Mouse (Mus musculus) adrenal gland, adult 2 months (tissue): Measurements from ENCODE around the gene Tor1aip2. TPM values are rescaled to one million over a fixed set of nuclear protein-coding genes. Genes with fewer than 3 reads are reported as not detected.

Experiments
- DNase-seq: peaks from one replicate; pipeline ENCODE4 v3.0.0; 2021
- polyA plus RNA-seq: library from polyadenylated mRNA; depleted of rRNA; stranded (reverse); fragments of >200 nt; gene quantifications from 2 replicates; pipeline ENCODE4 v1.2.3, GENCODE M21; 2012
- total RNA-seq, 2 experiments: library from RNA; stranded (reverse); gene quantifications; 2 replicates each; pipeline ENCODE4 v1.2.3; 2021

Tor1aip2 gene
- total and polyA plus RNA-seq, 3 experiments: 52.6 to 163 (median 98.7) TPM

GRCm38 (mm10) chr1:156041451-156042241 lies 6.4 kb downstream of the Tor1aip2 start:
- DNase-seq: peak; percentile 21

- no peak for DNase-seq
Measured at GRCm38 (mm10) chr1:156042481-156042880, 7.3 kb downstream of the Tor1aip2 start.

GRCm38 (mm10) chr1:156043027-156043426 lies 7.8 kb downstream of the Tor1aip2 start:
- DNase-seq: peak; percentile 60

- no peak for DNase-seq
Measured at GRCm38 (mm10) chr1:156044211-156044611, 9.0 kb downstream of the Tor1aip2 start.

- no peak for DNase-seq
Measured at GRCm38 (mm10) chr1:156046688-156047087, 11.5 kb downstream of the Tor1aip2 start.

GRCm38 (mm10) chr1:156058207-156058606 lies 23.0 kb downstream of the Tor1aip2 start:
- no peak for DNase-seq

- no peak for DNase-seq
Measured at GRCm38 (mm10) chr1:156062193-156062592, 27.0 kb downstream of the Tor1aip2 start.

GRCm38 (mm10) chr1:156066133-156066532 lies 30.9 kb downstream of the Tor1aip2 start:
- peak; percentile 56 for DNase-seq

- peak; percentile 18 for DNase-seq
Measured at GRCm38 (mm10) chr1:156070106-156070505, 34.9 kb downstream of the Tor1aip2 start.

- DNase-seq: no peak
Measured at GRCm38 (mm10) chr1:156073169-156073821, 38.1 kb downstream of the Tor1aip2 start.

GRCm38 (mm10) chr1:156074575-156074974 lies 39.4 kb downstream of the Tor1aip2 start:
- peak; percentile 58 for DNase-seq

GRCm38 (mm10) chr1:156076474-156076873 lies 41.3 kb downstream of the Tor1aip2 start:
- no peak for DNase-seq

GRCm38 (mm10) chr1:156077655-156078054 lies 42.5 kb downstream of the Tor1aip2 start:
- no peak for DNase-seq

GRCm38 (mm10) chr1:156084603-156085002 lies 49.4 kb downstream of the Tor1aip2 start:
- DNase-seq: no peak

- no peak for DNase-seq
Measured at GRCm38 (mm10) chr1:156085770-156086169, 50.6 kb downstream of the Tor1aip2 start.

- DNase-seq: no peak
Measured at GRCm38 (mm10) chr1:156087586-156087985, 52.4 kb downstream of the Tor1aip2 start.

- no peak for DNase-seq
Measured at GRCm38 (mm10) chr1:156089561-156089960, 54.4 kb downstream of the Tor1aip2 start.

GRCm38 (mm10) chr1:156090042-156090441 lies 54.8 kb downstream of the Tor1aip2 start:
- DNase-seq: no peak

GRCm38 (mm10) chr1:156091811-156092210 lies 56.6 kb downstream of the Tor1aip2 start:
- no peak for DNase-seq

- DNase-seq: no peak
Measured at GRCm38 (mm10) chr1:156103763-156104162, 68.6 kb downstream of the Tor1aip2 start.

- DNase-seq: no peak
Measured at GRCm38 (mm10) chr1:156105381-156105780, 70.2 kb downstream of the Tor1aip2 start.

GRCm38 (mm10) chr1:156107424-156107823 lies 72.2 kb downstream of the Tor1aip2 start:
- DNase-seq: no peak

GRCm38 (mm10) chr1:156108400-156108799 lies 73.2 kb downstream of the Tor1aip2 start:
- no peak for DNase-seq
